Mouse (Mus musculus): Measurements from ENCODE around the gene Fam120a.

The Fam120a gene

GRCm38 (mm10) chr13:48858779-48859178 is 109.0 kb downstream of the Fam120a start:
- in situ Hi-C loops (cut with MboI; ENCODE audit: low sequenced_read_pairs), result no loop called here

GRCm38 (mm10) chr13:48858054-48858453 is 109.8 kb downstream of the Fam120a start:
- in situ Hi-C loops (cut with MboI; ENCODE audit: low sequenced_read_pairs), result no loop called here

- in situ Hi-C loops (cut with MboI; ENCODE audit: low sequenced_read_pairs), result no loop called here
Observed at GRCm38 (mm10) chr13:48857246-48857932, 110.4 kb downstream of the Fam120a start.

- in situ Hi-C loops (cut with MboI; ENCODE audit: low sequenced_read_pairs), result no loop called here
Observed at GRCm38 (mm10) chr13:48853947-48854346, 113.9 kb downstream of the Fam120a start.

GRCm38 (mm10) chr13:48853475-48853874 is 114.3 kb downstream of the Fam120a start:
- in situ Hi-C loops (cut with MboI; ENCODE audit: low sequenced_read_pairs), result no loop called here

GRCm38 (mm10) chr13:48852859-48853258 is 115.0 kb downstream of the Fam120a start:
- in situ Hi-C loops (cut with MboI; ENCODE audit: low sequenced_read_pairs), result no loop called here

- in situ Hi-C loops (cut with MboI; ENCODE audit: low sequenced_read_pairs), result no loop called here
Observed at GRCm38 (mm10) chr13:48851719-48852118, 116.1 kb downstream of the Fam120a start.

- in situ Hi-C loops (cut with MboI; ENCODE audit: low sequenced_read_pairs), result no loop called here
Observed at GRCm38 (mm10) chr13:48850771-48851170, 117.0 kb downstream of the Fam120a start.

- in situ Hi-C loops (cut with MboI; ENCODE audit: low sequenced_read_pairs), result no loop called here
Observed at GRCm38 (mm10) chr13:48850326-48850725, 117.5 kb downstream of the Fam120a start.

- in situ Hi-C loops (cut with MboI; ENCODE audit: low sequenced_read_pairs), result no loop called here
Observed at GRCm38 (mm10) chr13:48849155-48849554, 118.7 kb downstream of the Fam120a start.

- in situ Hi-C loops (cut with MboI; ENCODE audit: low sequenced_read_pairs), result no loop called here
Observed at GRCm38 (mm10) chr13:48845308-48845707, 122.5 kb downstream of the Fam120a start.

GRCm38 (mm10) chr13:48843530-48843929 is 124.3 kb downstream of the Fam120a start:
- in situ Hi-C loops (cut with MboI; ENCODE audit: low sequenced_read_pairs), result no loop called here

GRCm38 (mm10) chr13:48841905-48842592 is 125.8 kb downstream of the Fam120a start:
- in situ Hi-C loops (cut with MboI; ENCODE audit: low sequenced_read_pairs), result no loop called here

GRCm38 (mm10) chr13:48838284-48838683 is 129.5 kb downstream of the Fam120a start:
- in situ Hi-C loops (cut with MboI; ENCODE audit: low sequenced_read_pairs), result no loop called here

GRCm38 (mm10) chr13:48837537-48837936 is 130.3 kb downstream of the Fam120a start:
- in situ Hi-C loops (cut with MboI; ENCODE audit: low sequenced_read_pairs), result no loop called here

- in situ Hi-C loops (cut with MboI; ENCODE audit: low sequenced_read_pairs), result no loop called here
Observed at GRCm38 (mm10) chr13:48830528-48831250, 137.1 kb downstream of the Fam120a start.

- in situ Hi-C loops (cut with MboI; ENCODE audit: low sequenced_read_pairs), result no loop called here
Observed at GRCm38 (mm10) chr13:48829780-48830179, 138.0 kb downstream of the Fam120a start.
